Mouse (Mus musculus): ENCODE measurements around the gene Pcgf3. TPM values are rescaled to one million over a fixed set of nuclear protein-coding genes. Genes with fewer than 3 reads are reported as not detected.

The Pcgf3 gene
- polyA plus RNA-seq, 1 experiment from 2014 or later, result 10.0 TPM

DNA sequence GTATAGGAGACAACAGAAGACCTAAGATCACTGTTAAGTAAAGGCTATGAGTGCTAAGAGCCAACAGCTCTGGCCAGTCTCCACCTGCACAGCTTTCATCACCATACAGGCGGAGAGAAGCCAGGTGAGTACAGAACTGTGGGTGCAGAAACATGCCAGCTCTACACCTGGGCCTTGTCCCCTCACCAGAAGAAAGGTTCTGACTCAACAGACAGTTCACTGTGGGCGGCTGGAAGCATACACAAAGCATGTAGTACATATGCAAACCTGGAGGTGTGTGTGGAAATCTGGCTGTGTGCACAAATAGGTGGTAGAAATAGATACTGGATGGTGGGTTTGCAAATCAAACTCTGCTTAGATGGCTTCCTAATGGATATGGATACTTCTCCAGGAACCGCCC lies 61.6 kb downstream of the Pcgf3 start:
- H3K9ac ChIP-seq (ENCODE audit: low read length), result no peak overlapping the region
- ATAC-seq (ENCODE audit: low FRiP score, low TSS enrichment) (no peak), DNase-seq (ENCODE audit: low spot score) (no peak)
- no peak overlapping the region for H3K4me2 ChIP-seq (replicated peaks; ENCODE audit: low read depth)
- WGBS, result 81% methylated on average over 3 of the region's 3 CpGs
- no peak overlapping the region for H3K4me3 ChIP-seq (ENCODE audit: low read depth, low read length)
- H3K4me1 ChIP-seq (replicated peaks; ENCODE audit: control insufficient read depth, insufficient read depth), result no peaks in the 10 kb centered on the region
- no peaks in the 10 kb centered on the region for H3K27me3 ChIP-seq (ENCODE audit: control insufficient read depth, insufficient read depth, low read length)
- TF ChIP-seq EP300 (optimal IDR thresholded peaks at IDR 0.05) (no peak), CTCF (IDR thresholded peaks at IDR 0.05; ENCODE audit: low read depth) (no peak)
- H3K36me3 ChIP-seq (ENCODE audit: control insufficient read depth, insufficient read depth, low read length), result no peaks in the 10 kb centered on the region
- no peaks in the 10 kb centered on the region for H3K9me3 ChIP-seq (ENCODE audit: control insufficient read depth, low read length)
- no peak overlapping the region for H3K27ac ChIP-seq (replicated peaks)

GRCm38 (mm10) chr5:108534188-108534587 lies 73.2 kb downstream of the Pcgf3 start:
- Histone ChIP-seq H3K9ac (ENCODE audit: low read length) (no peak overlapping the region), H3K4me2 (replicated peaks; ENCODE audit: low read depth) (no peak overlapping the region), H3K36me3 (ENCODE audit: control insufficient read depth, insufficient read depth, low read length) (no peaks in the 10 kb centered on the region), H3K27me3 (ENCODE audit: control insufficient read depth, insufficient read depth, low read length) (no peaks in the 10 kb centered on the region), H3K4me1 (replicated peaks; ENCODE audit: control insufficient read depth, insufficient read depth) (no peaks in the 10 kb centered on the region), H3K4me3 (ENCODE audit: low read depth, low read length) (no peak overlapping the region), H3K9me3 (ENCODE audit: control insufficient read depth, low read length) (peaks cover 7% of the 10 kb centered on the region; the same call in 1 of the 2 replicates), H3K27ac (replicated peaks) (no peak overlapping the region)
- WGBS, result 98% methylated on average over 2 of the region's 2 CpGs
- TF ChIP-seq EP300 (optimal IDR thresholded peaks at IDR 0.05), result no peak
- no peak for ATAC-seq (ENCODE audit: low FRiP score, low TSS enrichment)
- DNase-seq (ENCODE audit: low spot score), result no peak

DNA sequence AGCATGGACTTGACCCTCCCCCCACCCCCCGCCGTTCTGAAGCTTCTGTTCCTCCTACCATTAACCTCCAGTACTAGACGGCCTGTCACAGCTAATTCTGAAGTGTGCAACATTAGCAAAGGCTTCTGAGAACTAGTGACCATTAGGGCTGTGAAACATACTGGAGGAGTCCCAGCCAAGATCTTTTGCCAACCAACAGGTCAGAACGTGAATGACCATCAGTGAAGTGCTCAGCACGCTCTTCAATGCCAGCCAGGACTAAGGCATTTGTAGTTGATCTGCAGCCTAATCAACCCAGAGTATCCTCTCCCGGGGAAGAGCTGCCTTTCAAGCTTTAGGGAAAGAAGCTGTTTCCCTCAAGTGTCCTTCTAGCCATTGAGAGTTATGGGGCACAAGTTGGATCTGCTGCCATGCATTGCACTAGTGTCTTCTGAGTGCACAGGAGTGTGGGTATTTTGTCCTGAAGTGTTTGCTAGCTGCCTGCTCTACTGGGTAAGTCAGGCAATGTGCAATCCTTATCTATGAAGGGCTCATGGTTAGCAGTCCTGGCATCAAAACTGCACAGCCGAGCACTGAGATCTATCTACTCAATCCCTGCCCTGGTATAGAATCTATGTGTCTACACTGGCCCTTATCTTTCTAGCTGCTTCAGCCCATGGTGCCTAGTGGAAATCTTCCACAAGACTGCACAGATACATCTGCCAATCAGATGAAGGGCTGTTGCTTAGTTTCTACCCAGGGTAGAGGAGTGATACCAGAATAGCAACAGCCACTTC lies 82.7 kb downstream of the Pcgf3 start:
- Histone ChIP-seq H3K27ac (replicated peaks) (no peak overlapping the region), H3K36me3 (ENCODE audit: control insufficient read depth, insufficient read depth, low read length) (no peaks in the 10 kb centered on the region), H3K4me3 (ENCODE audit: low read depth, low read length) (no peak overlapping the region), H3K4me2 (replicated peaks; ENCODE audit: low read depth) (no peak overlapping the region), H3K9ac (ENCODE audit: low read length) (no peak overlapping the region), H3K27me3 (ENCODE audit: control insufficient read depth, insufficient read depth, low read length) (no peaks in the 10 kb centered on the region), H3K4me1 (replicated peaks; ENCODE audit: control insufficient read depth, insufficient read depth) (no peaks in the 10 kb centered on the region), H3K9me3 (ENCODE audit: control insufficient read depth, low read length) (no peaks in the 10 kb centered on the region)
- peak; percentile 9 for DNase-seq (ENCODE audit: low spot score)
- TF ChIP-seq CTCF (IDR thresholded peaks at IDR 0.05; ENCODE audit: low read depth) (no peak), EP300 (optimal IDR thresholded peaks at IDR 0.05) (no peak)
- no peak for ATAC-seq (ENCODE audit: low FRiP score, low TSS enrichment)
- 71% methylated on average over 7 of the region's 7 CpGs for WGBS

DNA sequence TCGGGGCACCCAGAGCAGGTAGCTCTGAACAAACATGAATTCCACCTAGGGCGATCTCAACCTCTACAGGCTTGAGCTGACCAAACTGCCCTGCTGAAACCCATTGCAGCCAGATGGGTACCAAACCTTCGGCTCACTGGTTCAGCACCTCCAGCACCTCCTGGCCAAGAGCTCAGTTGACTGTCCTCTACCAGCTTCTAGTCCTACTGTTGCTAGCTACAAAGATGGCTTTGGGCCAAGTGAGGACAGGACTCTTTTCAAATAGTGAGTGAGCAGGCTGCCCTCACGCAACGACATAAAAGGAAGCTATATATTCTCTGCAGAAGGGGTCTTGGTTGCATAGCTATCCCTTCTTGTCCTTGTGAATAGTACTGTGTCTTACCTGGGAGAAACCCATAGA lies 86.6 kb downstream of the Pcgf3 start:
- Histone ChIP-seq H3K27me3 (ENCODE audit: control insufficient read depth, insufficient read depth, low read length) (no peaks in the 10 kb centered on the region), H3K36me3 (ENCODE audit: control insufficient read depth, insufficient read depth, low read length) (no peaks in the 10 kb centered on the region), H3K4me3 (ENCODE audit: low read depth, low read length) (no peak overlapping the region), H3K9me3 (ENCODE audit: control insufficient read depth, low read length) (no peaks in the 10 kb centered on the region), H3K27ac (replicated peaks) (no peak overlapping the region), H3K9ac (ENCODE audit: low read length) (no peak overlapping the region), H3K4me2 (replicated peaks; ENCODE audit: low read depth) (no peak overlapping the region), H3K4me1 (replicated peaks; ENCODE audit: control insufficient read depth, insufficient read depth) (no peaks in the 10 kb centered on the region)
- TF ChIP-seq EP300 (optimal IDR thresholded peaks at IDR 0.05) (no peak), CTCF (IDR thresholded peaks at IDR 0.05; ENCODE audit: low read depth) (no peak)
- 81% methylated on average over 5 of the region's 5 CpGs for WGBS
- DNase-seq (ENCODE audit: low spot score), result no peak
- no peak for ATAC-seq (ENCODE audit: low FRiP score, low TSS enrichment)

DNA sequence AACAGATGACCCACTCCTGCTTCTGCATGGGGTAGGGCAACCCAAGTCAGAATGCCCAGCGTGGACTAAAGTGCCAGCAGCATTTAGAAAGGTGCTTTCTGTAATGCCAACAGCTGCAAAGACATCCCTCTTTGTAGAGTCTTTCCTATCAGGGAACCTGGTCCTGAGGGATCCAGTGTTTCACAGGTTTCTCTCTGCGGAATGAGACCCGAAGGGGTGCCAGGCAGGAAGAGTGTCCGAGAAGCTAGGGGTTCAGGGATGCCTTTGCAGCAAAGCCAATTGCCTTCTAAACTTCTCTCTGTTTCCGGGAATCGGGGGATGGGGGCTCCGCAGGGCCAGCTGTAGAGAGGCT lies 88.1 kb downstream of the Pcgf3 start:
- Histone ChIP-seq H3K4me2 (replicated peaks; ENCODE audit: low read depth) (no peak overlapping the region), H3K27ac (replicated peaks) (no peak overlapping the region), H3K27me3 (ENCODE audit: control insufficient read depth, insufficient read depth, low read length) (no peaks in the 10 kb centered on the region), H3K4me3 (ENCODE audit: low read depth, low read length) (no peak overlapping the region), H3K4me1 (replicated peaks; ENCODE audit: control insufficient read depth, insufficient read depth) (no peaks in the 10 kb centered on the region), H3K9ac (ENCODE audit: low read length) (no peak overlapping the region), H3K36me3 (ENCODE audit: control insufficient read depth, insufficient read depth, low read length) (no peaks in the 10 kb centered on the region), H3K9me3 (ENCODE audit: control insufficient read depth, low read length) (no peaks in the 10 kb centered on the region)
- DNase-seq (ENCODE audit: low spot score), result no peak
- TF ChIP-seq EP300 (optimal IDR thresholded peaks at IDR 0.05) (no peak), CTCF (IDR thresholded peaks at IDR 0.05; ENCODE audit: low read depth) (no peak)
- 13% methylated on average over 7 of the region's 7 CpGs for WGBS
- no peak for ATAC-seq (ENCODE audit: low FRiP score, low TSS enrichment)

GRCm38 (mm10) chr5:108549489-108550206 lies 88.6 kb downstream of the Pcgf3 start, which contains the start of gene Cplx1:
Gene Cplx1 (minus strand): TSS chr5:108550024.
- under 1% methylated on average over 54 of the region's 56 CpGs for WGBS
- Histone ChIP-seq H3K27ac (replicated peaks) (no peak within 1 kb of the TSS), H3K4me1 (replicated peaks; ENCODE audit: control insufficient read depth, insufficient read depth) (no peaks in the 10 kb centered on the region), H3K9ac (ENCODE audit: low read length) (no peak within 1 kb of the TSS), H3K27me3 (ENCODE audit: control insufficient read depth, insufficient read depth, low read length) (no peaks in the 10 kb centered on the region), H3K9me3 (ENCODE audit: control insufficient read depth, low read length) (no peaks in the 10 kb centered on the region), H3K36me3 (ENCODE audit: control insufficient read depth, insufficient read depth, low read length) (no peaks in the 10 kb centered on the region), H3K4me3 (ENCODE audit: low read depth, low read length) (no peak within 1 kb of the TSS), H3K4me2 (replicated peaks; ENCODE audit: low read depth) (peak within 1 kb of the TSS; percentile 41)
- peak; percentile 72 for DNase-seq (ENCODE audit: low spot score)
- no peak for TF ChIP-seq CTCF (IDR thresholded peaks at IDR 0.05; ENCODE audit: low read depth)
- TF ChIP-seq EP300 (optimal IDR thresholded peaks at IDR 0.05), result no peak
- peak; percentile 65; the same call in 1 of the 2 replicates for ATAC-seq (ENCODE audit: low FRiP score, low TSS enrichment)
